Mouse (Mus musculus) embryonic stem cell, embryonic (primary cell): ENCODE measurements around the gene Atp6v1e1.

ENCODE experiments used
- CTCF ChIA-PET, 4 experiments: fragments of 300-600 bp in 2 of 4; fragments of 350-600 bp in 2 of 4; sonication (Branson Sonifier 250); formaldehyde crosslinking; loops; one replicate each; lab custom pipeline; 2022; ENCODE audit warnings: inconsistent platforms in 2 of 4; lab: Charles Lee
- POLR2A ChIA-PET, 4 experiments: fragments of 300-600 bp in 2 of 4; fragments of 350-600 bp in 2 of 4; sonication (Branson Sonifier 250); formaldehyde crosslinking; loops; one replicate each; lab custom pipeline; 2022; ENCODE audit warnings: antibody characterized with exemption in 4 of 4, inconsistent platforms in 1 of 4; lab: Charles Lee

Atp6v1e1 gene

DNA sequence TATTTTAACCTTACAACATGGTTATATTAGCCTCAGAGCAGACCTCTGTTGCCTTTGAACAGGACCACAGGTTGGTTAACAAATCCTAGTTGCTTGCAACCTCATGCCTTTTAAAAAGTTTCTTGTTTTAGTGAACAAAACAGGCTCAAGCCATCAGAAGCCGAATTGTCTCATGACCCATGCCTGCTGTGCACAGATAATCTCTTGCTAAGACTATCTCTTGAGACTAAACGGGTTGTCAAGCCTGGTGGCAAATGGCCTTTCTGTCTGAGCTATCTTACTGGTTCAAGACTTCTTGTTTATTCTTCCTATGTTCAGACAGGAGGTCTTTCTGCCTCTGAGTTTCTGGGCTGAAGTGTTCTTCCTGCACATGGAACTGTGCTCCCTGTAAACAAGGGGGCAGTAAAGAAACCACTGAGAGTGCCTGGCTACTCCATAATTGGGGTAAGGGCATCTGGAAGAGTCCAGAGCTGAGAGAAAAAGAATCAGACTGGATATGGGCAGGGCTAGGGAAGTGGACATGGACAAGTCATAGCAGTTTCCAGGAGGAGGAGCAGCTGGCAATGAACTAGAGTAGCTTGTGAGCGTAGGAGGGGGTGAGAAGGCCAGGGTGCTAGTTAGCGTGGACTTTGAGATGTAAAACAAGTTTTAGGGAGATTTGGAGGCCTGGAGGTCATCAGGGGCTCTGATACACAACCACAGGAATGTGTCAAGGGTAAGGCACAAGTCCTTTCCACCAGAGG, 8.4 kb upstream of the Atp6v1e1 start:
- CTCF ChIA-PET = no interaction called here
- POLR2A ChIA-PET = interaction anchor here in 3 of 4 experiments (0.6 to 3.3 kb wide), 6 partner anchors 8 to 300 kb away, joined by 3 to 15 read pairs (median 4); partner anchors contain the start of genes Atp6v1e1 (in 3 of the 3) and Hdhd5 (in 1 of the 3)

DNA sequence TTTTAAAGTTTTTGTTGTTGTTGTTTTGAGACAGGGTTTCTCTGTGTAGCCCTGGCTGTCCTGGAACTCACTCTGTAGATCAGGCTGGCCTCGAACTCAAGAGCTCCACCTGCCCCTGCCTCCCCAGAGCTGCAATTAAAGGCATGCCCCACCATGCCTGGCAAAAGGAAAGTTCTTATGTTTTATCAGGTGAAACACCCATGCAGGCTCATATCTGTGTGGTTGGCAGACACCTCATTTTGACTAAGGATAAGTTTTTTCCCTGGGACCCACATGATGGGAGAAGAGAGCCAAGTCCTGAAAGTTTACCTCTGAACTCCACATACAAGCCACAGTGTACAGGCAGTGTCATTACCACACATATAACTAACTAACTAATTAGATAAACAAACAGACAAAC, 7.5 kb upstream of the Atp6v1e1 start:
- POLR2A ChIA-PET = interaction anchor here in 2 of 4 experiments (1.1 to 2.9 kb wide), 3 partner anchors 7 to 37 kb away, joined by 3 to 15 read pairs (median 3); partner anchors contain the start of gene Atp6v1e1 (in 1 of the 2)
- CTCF ChIA-PET = interaction anchor here in 1 of 4 experiments (0.7 kb wide), 1 partner anchor 300 kb away, joined by 3 read pairs; no protein-coding TSS in a partner anchor

DNA sequence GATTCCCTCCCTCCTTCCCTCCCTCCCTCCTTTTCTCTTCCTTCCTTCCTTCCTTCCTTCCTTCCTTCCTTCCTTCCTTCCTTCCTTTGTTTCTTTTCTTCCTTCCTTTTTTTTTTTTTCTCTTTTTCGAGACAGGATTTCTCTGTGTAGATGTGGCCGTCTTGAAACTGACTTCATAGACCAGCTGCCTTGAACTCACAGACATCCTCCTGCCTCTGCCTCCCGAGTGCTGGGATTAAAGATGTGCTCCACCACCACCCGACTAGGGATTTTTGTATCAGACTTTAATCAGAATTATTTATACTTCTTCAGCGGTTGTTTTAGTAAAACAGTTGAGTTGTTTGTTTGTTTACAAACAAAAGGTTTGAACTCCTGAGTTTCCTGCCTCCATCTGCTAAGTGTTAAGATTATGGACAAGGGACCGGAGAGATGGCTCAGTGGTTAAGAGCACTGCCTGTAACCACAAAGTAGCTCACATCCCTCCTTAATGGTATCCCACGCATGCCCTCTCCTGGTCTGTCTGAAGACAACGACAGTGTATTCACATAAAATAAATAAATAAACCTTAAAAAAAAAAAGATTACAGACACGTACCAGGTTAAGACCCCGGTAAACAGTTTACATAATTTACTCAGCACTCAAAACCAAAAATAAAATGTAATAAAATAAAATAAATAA, 483 bp upstream of the Atp6v1e1 start:
- POLR2A ChIA-PET = interaction anchor here (0.6 to 5.6 kb wide), 95 partner anchors 9 to 1864 kb away, joined by 3 to 59 read pairs (median 4); partner anchors contain the start of genes Bcl2l13 (in 3 of the 4), Bid (in 1 of the 4), Cecr2 (in 1 of the 4) and Hdhd5 (in 1 of the 4)

DNA sequence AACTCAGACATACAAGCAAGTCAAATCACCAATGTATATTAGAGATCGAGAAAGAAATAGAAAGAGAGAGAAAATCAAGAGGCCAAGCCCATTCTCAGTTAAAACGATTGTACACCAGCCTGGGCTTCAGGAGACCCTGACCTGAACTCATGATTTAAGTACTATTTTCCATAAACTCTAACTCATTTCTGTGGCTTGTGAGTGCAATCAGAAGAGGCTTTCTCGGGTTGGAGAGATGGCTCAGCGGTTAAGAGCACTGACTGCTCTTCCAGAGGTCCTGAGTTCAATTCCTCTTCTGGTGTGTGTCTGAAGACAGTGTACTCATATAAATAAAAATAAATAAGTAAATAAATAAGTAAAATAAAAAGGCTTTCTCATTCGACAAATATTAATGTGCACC, 878 bp downstream of the Atp6v1e1 start:
- CTCF ChIA-PET = interaction anchor here in 1 of 4 experiments (2.0 kb wide), 1 partner anchor 14 kb away, joined by 4 read pairs; no protein-coding TSS in a partner anchor
- POLR2A ChIA-PET = interaction anchor here in 3 of 4 experiments (0.6 to 5.6 kb wide), 16 partner anchors 10 to 307 kb away, joined by 4 to 59 read pairs (median 16); partner anchors contain the start of genes Bcl2l13 (in 2 of the 3) and Bid (in 1 of the 3)

More for the DNA sequence above, 483 bp upstream of the Atp6v1e1 start:
- CTCF ChIA-PET = interaction anchor here (0.6 to 2.0 kb wide), 28 partner anchors 11 to 1343 kb away, joined by 3 to 10 read pairs (median 4); partner anchors contain the start of gene Mical3 (in 1 of the 4)

DNA sequence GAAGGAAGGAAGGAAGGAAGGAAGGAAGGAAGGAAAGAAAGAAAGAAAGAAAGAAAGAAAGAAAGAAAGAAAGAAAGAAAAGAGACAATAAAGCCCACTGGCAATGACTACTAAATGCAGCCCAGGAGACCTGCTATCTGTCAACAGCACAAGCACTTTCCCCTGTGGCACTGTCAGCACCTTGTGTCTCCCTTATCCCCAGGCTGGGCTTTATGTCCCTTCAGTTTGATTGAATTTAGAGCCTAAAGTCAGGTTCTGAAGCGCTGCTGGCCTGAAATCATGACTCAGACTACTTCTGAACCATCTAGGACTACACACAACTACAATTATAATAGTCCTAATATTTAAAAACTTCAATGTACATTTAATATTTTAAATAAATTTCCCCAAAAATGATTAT, 1.7 kb downstream of the Atp6v1e1 start:
- ChIA-PET POLR2A (interaction anchor here in 3 of 4 experiments (0.9 to 5.6 kb wide), 6 partner anchors 9 to 70 kb away, joined by 3 to 50 read pairs (median 12); no protein-coding TSS in a partner anchor), CTCF (no interaction called here)

DNA sequence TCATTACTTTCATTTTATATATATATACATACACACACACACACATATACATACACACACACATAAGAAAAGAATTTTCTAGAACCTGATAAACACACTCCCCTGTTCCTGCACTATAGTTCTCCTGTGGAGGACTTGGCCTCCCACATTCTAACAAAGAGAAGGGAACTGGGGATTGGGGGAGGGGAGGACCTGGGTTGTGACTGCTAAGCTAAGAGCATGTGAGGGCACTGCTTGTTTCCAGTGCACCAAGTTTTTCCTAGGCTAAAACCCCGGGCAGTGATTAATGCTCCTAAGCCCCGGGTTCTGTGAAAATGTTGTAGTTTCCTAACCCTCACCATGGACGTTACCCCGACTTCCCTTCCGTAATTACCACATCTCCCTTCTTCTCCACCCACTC, 2.4 kb downstream of the Atp6v1e1 start:
- POLR2A ChIA-PET = interaction anchor here in 3 of 4 experiments (0.9 to 5.6 kb wide), 10 partner anchors 8 to 74 kb away, joined by 3 to 50 read pairs (median 4); partner anchors contain the start of gene Bcl2l13 (in 1 of the 3)

DNA sequence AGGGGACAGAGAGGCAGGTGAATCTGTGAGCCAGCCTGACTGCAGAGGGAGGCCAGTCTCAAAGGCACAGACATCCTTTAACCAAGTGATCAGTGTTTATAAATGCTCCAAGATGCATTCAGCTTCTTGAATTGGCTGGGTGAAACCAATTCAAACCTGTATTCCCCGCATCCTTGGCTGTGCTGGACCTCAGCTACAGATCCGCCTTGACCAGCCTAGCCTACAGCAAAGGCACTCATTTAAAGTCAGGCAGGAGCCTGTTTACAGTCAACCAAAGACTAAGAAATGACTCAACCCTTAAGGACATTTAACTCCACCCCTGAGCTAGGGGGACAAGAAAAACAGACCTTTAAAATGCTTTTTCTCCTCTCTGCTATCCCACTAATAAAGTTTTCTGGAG, 3.3 kb downstream of the Atp6v1e1 start:
- POLR2A ChIA-PET = interaction anchor here in 3 of 4 experiments (0.6 to 5.6 kb wide), 13 partner anchors 9 to 302 kb away, joined by 3 to 50 read pairs (median 4); partner anchors contain the start of gene Bcl2l13 (in 1 of the 3)
- CTCF ChIA-PET = no interaction called here

More for the DNA sequence above, 2.4 kb downstream of the Atp6v1e1 start:
- CTCF ChIA-PET = no interaction called here

DNA sequence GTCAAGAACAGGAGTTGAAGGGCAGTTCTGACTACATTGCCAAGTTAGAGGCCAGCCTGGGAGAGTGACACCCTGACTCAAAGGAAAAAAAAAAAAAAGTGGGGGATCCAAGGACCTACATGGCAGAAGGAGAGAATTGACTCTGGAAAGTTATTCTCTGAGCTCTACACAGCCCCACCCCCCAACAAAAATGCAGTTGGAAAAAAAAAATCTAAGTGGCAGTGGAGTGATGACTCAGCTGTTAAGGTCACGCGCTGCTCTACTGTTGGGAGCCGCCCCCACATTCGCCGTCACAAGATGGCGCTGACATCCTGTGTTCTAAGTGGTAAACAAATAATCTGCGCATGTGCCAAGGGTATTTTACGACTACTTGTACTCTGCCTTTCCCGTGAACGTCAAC, 10.6 kb downstream of the Atp6v1e1 start:
- CTCF ChIA-PET = interaction anchor here in 2 of 4 experiments (0.6 to 1.0 kb wide), 4 partner anchors 10 to 440 kb away, joined by 3 to 4 read pairs (median 3); partner anchors contain the start of gene Atp6v1e1 (in 2 of the 2)
- POLR2A ChIA-PET = interaction anchor here in 3 of 4 experiments (0.6 to 1.3 kb wide), 7 partner anchors 9 to 341 kb away, joined by 3 to 15 read pairs (median 3); partner anchors contain the start of gene Atp6v1e1 (in 3 of the 3)

DNA sequence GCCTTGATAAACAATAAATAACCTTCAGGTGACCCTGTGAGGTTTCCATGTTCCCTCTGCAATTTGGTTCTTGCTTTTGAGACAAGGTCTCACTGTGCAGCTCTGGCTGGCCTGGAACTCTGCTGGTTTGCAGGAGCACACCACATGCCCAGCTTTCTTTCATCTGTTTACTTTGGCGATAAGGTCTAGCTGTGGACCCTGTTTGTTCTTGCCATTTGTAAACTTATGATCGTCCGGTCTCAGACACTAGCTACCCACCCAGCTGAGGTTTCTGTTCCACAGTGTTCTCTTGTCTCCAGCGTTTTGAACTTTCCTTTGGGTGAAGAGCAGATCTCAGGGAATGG, 14.9 kb downstream of the Atp6v1e1 start:
- ChIA-PET POLR2A (interaction anchor here in 2 of 4 experiments (1.2 to 4.9 kb wide), 11 partner anchors 7 to 22 kb away, joined by 4 to 50 read pairs (median 6); partner anchors contain the start of gene Atp6v1e1 (in 2 of the 2)), CTCF (interaction anchor here in 2 of 4 experiments (0.6 to 1.8 kb wide), 6 partner anchors 15 to 114 kb away, joined by 3 to 5 read pairs (median 3); partner anchors contain the start of gene Atp6v1e1 (in 1 of the 2))

DNA sequence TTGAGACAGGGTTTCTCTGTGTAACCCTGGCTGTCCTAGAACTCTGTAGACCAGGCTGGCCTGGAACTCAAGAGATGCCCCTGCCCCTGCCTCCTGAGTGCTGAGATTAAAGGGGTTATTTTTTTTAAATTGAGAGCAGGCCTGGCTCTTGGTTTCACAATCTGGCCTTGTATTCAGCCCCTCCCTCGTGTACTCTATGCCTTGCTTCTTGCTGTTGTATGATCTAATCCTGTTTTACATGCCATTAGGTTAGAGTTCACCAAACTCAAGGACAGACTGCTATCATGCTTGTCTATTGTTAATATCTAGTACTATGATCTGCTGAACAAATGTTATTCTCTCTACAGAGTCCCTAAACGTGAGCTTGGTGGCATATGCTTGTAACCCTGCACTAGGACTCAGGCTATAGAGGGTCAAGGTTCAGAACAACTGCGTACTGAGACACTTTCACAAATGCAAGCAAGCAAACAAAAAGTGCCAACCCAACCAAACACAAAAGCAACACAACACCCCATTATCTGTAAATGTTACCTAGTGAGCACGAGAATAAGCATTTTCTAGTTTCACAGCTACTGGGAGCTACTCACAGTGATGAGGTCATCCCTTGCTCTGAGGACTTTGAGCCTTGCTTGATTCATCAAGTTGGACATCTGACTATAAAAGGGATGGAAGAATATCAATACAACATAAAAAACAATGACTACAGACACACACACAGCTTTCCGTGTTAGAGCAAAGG, 15.4 kb downstream of the Atp6v1e1 start:
- CTCF ChIA-PET = interaction anchor here in 2 of 4 experiments (0.6 to 1.8 kb wide), 5 partner anchors 15 to 96 kb away, joined by 3 to 4 read pairs (median 3); partner anchors contain the start of gene Atp6v1e1 (in 1 of the 2)
- POLR2A ChIA-PET = interaction anchor here in 2 of 4 experiments (0.6 to 4.9 kb wide), 16 partner anchors 10 to 73 kb away, joined by 3 to 50 read pairs (median 5); partner anchors contain the start of genes Atp6v1e1 (in 2 of the 2) and Bcl2l13 (in 1 of the 2)

DNA sequence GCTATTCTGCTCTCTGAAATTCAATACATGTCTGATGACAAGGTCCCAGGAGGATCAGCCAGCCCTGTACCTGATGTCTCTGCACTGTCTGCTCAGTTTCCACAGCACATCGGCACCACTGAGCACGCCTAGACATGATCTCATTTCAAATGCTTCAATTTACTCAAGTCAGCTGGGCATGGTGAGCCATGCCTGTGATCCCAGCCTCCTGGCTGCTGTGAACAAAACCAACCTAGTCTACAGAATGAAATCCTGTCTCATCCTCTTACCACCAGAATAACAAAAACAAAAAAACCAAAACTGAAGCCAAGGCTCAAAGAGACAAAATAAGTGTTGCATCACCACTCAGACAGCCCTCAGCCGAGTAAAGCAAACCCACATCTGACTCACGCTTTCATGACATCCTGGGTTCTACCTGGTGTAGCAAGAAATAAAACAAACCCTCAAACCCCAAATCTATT, 23.0 kb downstream of the Atp6v1e1 start:
- CTCF ChIA-PET = interaction anchor here in 1 of 4 experiments (0.6 kb wide), 1 partner anchor 46 kb away, joined by 6 read pairs; no protein-coding TSS in a partner anchor
- POLR2A ChIA-PET = interaction anchor here in 2 of 4 experiments (1.0 to 2.9 kb wide), 10 partner anchors 9 to 26 kb away, joined by 3 to 12 read pairs (median 5); partner anchors contain the start of genes Atp6v1e1 (in 2 of the 2) and Slc25a18 (in 1 of the 2)

DNA sequence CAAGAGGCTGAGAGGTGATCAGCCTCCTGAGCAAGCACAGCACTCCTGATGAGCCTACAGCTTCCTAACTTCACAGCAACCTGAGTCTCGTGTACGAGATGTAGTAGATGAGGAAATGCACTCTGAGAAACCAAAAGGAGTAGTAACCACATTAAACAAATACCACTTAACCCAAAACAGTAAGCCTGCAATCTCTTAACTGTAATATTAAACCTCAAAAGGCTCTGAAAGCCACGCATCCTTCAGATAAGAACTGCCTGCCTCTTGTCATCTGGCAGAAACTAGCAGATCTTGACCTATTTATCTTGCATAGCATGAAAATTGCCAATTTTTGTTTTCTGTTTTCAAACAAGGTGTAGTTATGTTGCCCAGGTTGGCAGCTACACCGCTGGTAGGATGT, 23.7 kb downstream of the Atp6v1e1 start:
- ChIA-PET CTCF (no interaction called here), POLR2A (interaction anchor here in 3 of 4 experiments (0.5 to 2.9 kb wide), 5 partner anchors 11 to 1904 kb away, joined by 3 to 12 read pairs (median 6); partner anchors contain the start of genes Atp6v1e1 (in 1 of the 3) and Slc25a18 (in 1 of the 3))

DNA sequence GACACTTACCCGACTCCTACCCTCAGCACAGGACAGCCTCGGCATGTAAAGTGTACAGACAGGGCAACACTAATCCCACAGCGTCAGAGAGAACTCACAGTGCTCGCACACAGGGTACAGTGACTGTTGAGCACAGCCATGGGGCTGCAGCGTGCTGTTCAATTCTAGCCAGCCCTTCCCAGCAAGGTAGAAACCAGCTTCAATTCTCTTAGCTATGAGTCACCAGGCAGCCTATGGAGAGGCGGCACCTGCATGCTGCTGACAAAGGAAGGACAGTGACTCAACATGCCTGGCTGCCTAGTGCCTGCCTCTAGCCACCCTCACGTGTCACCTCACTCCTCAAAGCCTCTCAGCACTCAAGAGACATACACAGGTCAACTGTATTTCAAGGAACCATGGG, 24.6 kb downstream of the Atp6v1e1 start:
- POLR2A ChIA-PET = interaction anchor here in 2 of 4 experiments (0.8 to 2.9 kb wide), 7 partner anchors 9 to 25 kb away, joined by 3 to 12 read pairs (median 4); partner anchors contain the start of gene Atp6v1e1 (in 2 of the 2)
- CTCF ChIA-PET = no interaction called here

DNA sequence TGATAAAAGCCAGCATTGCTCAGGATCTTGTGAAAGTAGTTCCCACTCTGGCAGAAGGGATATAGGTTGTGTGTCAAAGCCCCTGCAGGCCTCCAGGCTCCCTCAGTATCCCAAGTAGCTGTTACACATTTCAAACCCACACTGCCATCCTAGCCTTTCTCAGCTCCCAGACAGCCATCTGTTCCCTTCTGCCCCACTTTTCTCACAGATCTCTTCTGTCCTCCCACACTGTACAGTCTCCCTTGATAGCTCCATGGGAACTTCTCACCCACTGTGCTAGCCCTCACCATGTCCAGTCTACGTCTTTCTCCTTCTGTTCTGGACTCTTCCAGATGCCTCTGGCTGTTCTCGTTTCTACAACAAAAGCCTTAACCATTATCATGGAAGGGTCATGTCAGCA, 26.5 kb downstream of the Atp6v1e1 start:
- ChIA-PET POLR2A (interaction anchor here in 2 of 4 experiments (0.6 to 6.2 kb wide), 8 partner anchors 12 to 340 kb away, joined by 3 to 45 read pairs (median 3); partner anchors contain the start of genes Atp6v1e1 (in 1 of the 2) and Slc25a18 (in 1 of the 2)), CTCF (interaction anchor here in 1 of 4 experiments (1.3 kb wide), 1 partner anchor 27 kb away, joined by 4 read pairs; the partner anchor contains the start of gene Atp6v1e1)

DNA sequence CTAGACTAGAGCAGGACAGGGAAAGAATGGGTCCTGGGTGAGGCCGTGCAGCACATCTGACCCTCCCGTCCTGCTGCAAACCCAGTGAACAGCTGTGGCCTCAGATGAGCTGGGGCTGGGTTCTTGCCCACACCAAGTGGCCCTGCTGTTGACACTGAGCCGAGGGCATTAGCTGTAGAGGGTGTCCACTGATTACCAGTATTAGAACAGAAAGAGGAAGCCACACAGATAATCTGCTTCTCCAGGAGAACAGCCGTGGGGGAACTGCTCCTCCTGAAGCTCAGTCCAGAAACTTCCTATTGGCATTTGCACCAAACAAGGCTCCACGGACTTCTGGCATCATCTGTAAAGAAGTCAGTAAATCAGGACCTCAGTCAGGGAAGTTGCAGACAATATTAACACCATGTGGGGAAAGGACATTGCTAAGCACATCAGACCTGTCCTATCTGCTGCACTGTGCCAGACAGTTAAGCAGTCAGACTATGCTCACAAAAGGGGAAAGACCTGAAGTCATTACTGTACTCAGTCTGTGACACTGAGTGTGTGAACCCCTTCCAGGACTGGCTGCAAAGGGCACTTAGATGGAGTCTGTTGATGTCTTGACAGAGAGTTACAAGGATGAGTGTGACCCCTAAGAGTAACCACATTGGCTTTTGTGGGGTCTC, 27.0 kb downstream of the Atp6v1e1 start:
- CTCF ChIA-PET = interaction anchor here in 2 of 4 experiments (0.6 to 1.3 kb wide), 2 partner anchors 27 to 212 kb away, joined by 3 to 4 read pairs; partner anchors contain the start of gene Atp6v1e1 (in 1 of the 2)
- POLR2A ChIA-PET = interaction anchor here in 2 of 4 experiments (0.9 to 6.2 kb wide), 9 partner anchors 12 to 341 kb away, joined by 3 to 45 read pairs (median 3); partner anchors contain the start of genes Atp6v1e1 (in 1 of the 2) and Slc25a18 (in 1 of the 2)
